Mouse (Mus musculus): ENCODE results near the gene Katnal1.

Gene Katnal1

GRCm38 (mm10) chr5:148929116-148929449, at the start of gene Katnal1:
Gene Katnal1 (minus strand): TSS chr5:148929320.
- DNase-seq, result no peak

GRCm38 (mm10) chr5:148978458-148979165, 49.5 kb upstream of the Katnal1 start:
- DNase-seq, result no peak

- peak; percentile 83 for DNase-seq
Observed at GRCm38 (mm10) chr5:148977698-148978457, 48.8 kb upstream of the Katnal1 start.

GRCm38 (mm10) chr5:148976876-148977275, 47.8 kb upstream of the Katnal1 start:
- DNase-seq, result no peak

- DNase-seq, result no peak
Observed at GRCm38 (mm10) chr5:148975035-148975434, 45.9 kb upstream of the Katnal1 start.

GRCm38 (mm10) chr5:148973019-148973668, 44.0 kb upstream of the Katnal1 start:
- peak; percentile 30 for DNase-seq

GRCm38 (mm10) chr5:148972167-148972566, 43.0 kb upstream of the Katnal1 start:
- DNase-seq, result no peak

- peak; percentile 21 for DNase-seq
Observed at GRCm38 (mm10) chr5:148969648-148970047, 40.5 kb upstream of the Katnal1 start.

GRCm38 (mm10) chr5:148968958-148969576, 39.9 kb upstream of the Katnal1 start:
- no peak for DNase-seq

GRCm38 (mm10) chr5:148968179-148968578, 39.1 kb upstream of the Katnal1 start:
- no peak for DNase-seq

- no peak for DNase-seq
Observed at GRCm38 (mm10) chr5:148966395-148966794, 37.3 kb upstream of the Katnal1 start.

GRCm38 (mm10) chr5:148965691-148966333, 36.7 kb upstream of the Katnal1 start:
- peak; percentile 60 for DNase-seq

- no peak for DNase-seq
Observed at GRCm38 (mm10) chr5:148965089-148965591, 36.0 kb upstream of the Katnal1 start.

- no peak for DNase-seq
Observed at GRCm38 (mm10) chr5:148964251-148964650, 35.1 kb upstream of the Katnal1 start.

GRCm38 (mm10) chr5:148960211-148960610, 31.1 kb upstream of the Katnal1 start:
- peak; percentile 30 for DNase-seq

- DNase-seq, result peak; percentile 63
Observed at GRCm38 (mm10) chr5:148959068-148959990, 30.2 kb upstream of the Katnal1 start.

GRCm38 (mm10) chr5:148958355-148958754, 29.2 kb upstream of the Katnal1 start:
- DNase-seq, result peak; percentile 27

GRCm38 (mm10) chr5:148956898-148957535, 27.9 kb upstream of the Katnal1 start:
- no peak for DNase-seq

- DNase-seq, result no peak
Observed at GRCm38 (mm10) chr5:148956091-148956490, 27.0 kb upstream of the Katnal1 start.

GRCm38 (mm10) chr5:148955575-148955974, 26.5 kb upstream of the Katnal1 start:
- no peak for DNase-seq

Data from retina, postnatal 1 day (tissue).